Mouse (Mus musculus): Measurements from ENCODE around the gene Abcb4. TPM values are rescaled to one million over a fixed set of nuclear protein-coding genes. Genes with fewer than 3 reads are reported as not detected.

Abcb4 gene
- polyA plus RNA-seq, 1 experiment from 2014 or later, result 28.7 TPM

- H3K4me2 ChIP-seq, result no peak overlapping the region
- WGBS (ENCODE audit: insufficient replicate concordance), result 62% methylated on average over 2 of the region's 2 CpGs
- ATAC-seq (ENCODE audit: insufficient read depth), result no peak
These were observed 16.4 kb upstream of the Abcb4 start for GRCm38 (mm10) chr5:8877086-8877485.

GRCm38 (mm10) chr5:8877800-8878199 is 15.7 kb upstream of the Abcb4 start:
- Histone ChIP-seq H3K9me3 (replicated peaks) (no peaks in the 10 kb centered on the region), H3K36me3 (replicated peaks) (no peaks in the 10 kb centered on the region), H3K4me1 (replicated peaks) (0 out of 2 replicates have a peak, but pooled peaks cover 3% of the 10 kb centered on the region), H3K9ac (no peak overlapping the region), H3K27me3 (no peaks in the 10 kb centered on the region), H3K4me3 (replicated peaks) (no peak overlapping the region), H3K4me2 (no peak overlapping the region), H3K27ac (replicated peaks) (no peak overlapping the region)
- ATAC-seq (ENCODE audit: insufficient read depth), result no peak
- WGBS (ENCODE audit: insufficient replicate concordance), result 34% methylated on average over 5 of the region's 5 CpGs

More at GRCm38 (mm10) chr5:8877086-8877485, 16.4 kb upstream of the Abcb4 start:
- no peaks in the 10 kb centered on the region for H3K36me3 ChIP-seq (replicated peaks)
- H3K4me3 ChIP-seq (replicated peaks), result no peak overlapping the region
- H3K27ac ChIP-seq (replicated peaks), result no peak overlapping the region
- no peaks in the 10 kb centered on the region for H3K9me3 ChIP-seq (replicated peaks)
- no peak overlapping the region for H3K9ac ChIP-seq
- no peaks in the 10 kb centered on the region for H3K27me3 ChIP-seq
- H3K4me1 ChIP-seq (replicated peaks), result 0 out of 2 replicates have a peak, but pooled peaks cover 4% of the 10 kb centered on the region

DNA sequence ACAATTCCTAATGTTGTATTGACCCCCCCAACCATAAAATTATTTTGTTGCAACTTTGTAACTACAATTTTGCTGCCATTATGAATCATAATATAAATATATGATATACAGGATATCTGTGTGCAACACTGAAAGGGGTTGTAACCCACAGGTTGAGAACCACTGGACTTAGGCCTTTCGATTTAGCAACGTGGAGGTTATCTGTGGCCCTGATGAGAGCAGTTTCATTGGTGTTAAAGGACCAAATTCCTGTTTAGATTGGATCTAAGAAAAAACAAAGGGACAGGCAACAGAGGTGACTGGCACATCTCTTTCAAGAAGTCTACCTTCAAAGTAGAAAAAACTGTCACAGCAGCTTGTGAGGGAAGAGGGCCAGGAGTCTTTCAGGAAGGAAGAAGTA is 7.7 kb upstream of the Abcb4 start:
- 67% methylated on average over 2 of the region's 2 CpGs for WGBS (ENCODE audit: insufficient replicate concordance)
- H3K9me3 ChIP-seq (replicated peaks), result no peaks in the 10 kb centered on the region
- ATAC-seq (ENCODE audit: insufficient read depth), result no peak

GRCm38 (mm10) chr5:8894104-8894425 is 548 bp downstream of the Abcb4 start:
- H3K27me3 ChIP-seq, result no peaks in the 10 kb centered on the region
- H3K9ac ChIP-seq, result peak overlapping the region; percentile 90
- H3K36me3 ChIP-seq (replicated peaks), result peaks cover 18% of the 10 kb centered on the region
- ATAC-seq (ENCODE audit: insufficient read depth), result no peak
- H3K27ac ChIP-seq (replicated peaks), result peak overlapping the region; percentile 93
- H3K4me3 ChIP-seq (replicated peaks), result peak overlapping the region; percentile 80
- H3K9me3 ChIP-seq (replicated peaks), result no peaks in the 10 kb centered on the region
- peaks cover 42% of the 10 kb centered on the region for H3K4me1 ChIP-seq (replicated peaks)
- under 1% methylated on average over 15 of the region's 15 CpGs for WGBS (ENCODE audit: insufficient replicate concordance)
- peak overlapping the region; percentile 84 for H3K4me2 ChIP-seq

More for the DNA sequence above, 7.7 kb upstream of the Abcb4 start:
- H3K27me3 ChIP-seq, result no peaks in the 10 kb centered on the region
- no peak overlapping the region for H3K9ac ChIP-seq
- H3K4me1 ChIP-seq (replicated peaks), result no peaks in the 10 kb centered on the region
- H3K27ac ChIP-seq (replicated peaks), result no peak overlapping the region
- H3K4me2 ChIP-seq, result no peak overlapping the region
- H3K36me3 ChIP-seq (replicated peaks), result no peaks in the 10 kb centered on the region
- no peak overlapping the region for H3K4me3 ChIP-seq (replicated peaks)

DNA sequence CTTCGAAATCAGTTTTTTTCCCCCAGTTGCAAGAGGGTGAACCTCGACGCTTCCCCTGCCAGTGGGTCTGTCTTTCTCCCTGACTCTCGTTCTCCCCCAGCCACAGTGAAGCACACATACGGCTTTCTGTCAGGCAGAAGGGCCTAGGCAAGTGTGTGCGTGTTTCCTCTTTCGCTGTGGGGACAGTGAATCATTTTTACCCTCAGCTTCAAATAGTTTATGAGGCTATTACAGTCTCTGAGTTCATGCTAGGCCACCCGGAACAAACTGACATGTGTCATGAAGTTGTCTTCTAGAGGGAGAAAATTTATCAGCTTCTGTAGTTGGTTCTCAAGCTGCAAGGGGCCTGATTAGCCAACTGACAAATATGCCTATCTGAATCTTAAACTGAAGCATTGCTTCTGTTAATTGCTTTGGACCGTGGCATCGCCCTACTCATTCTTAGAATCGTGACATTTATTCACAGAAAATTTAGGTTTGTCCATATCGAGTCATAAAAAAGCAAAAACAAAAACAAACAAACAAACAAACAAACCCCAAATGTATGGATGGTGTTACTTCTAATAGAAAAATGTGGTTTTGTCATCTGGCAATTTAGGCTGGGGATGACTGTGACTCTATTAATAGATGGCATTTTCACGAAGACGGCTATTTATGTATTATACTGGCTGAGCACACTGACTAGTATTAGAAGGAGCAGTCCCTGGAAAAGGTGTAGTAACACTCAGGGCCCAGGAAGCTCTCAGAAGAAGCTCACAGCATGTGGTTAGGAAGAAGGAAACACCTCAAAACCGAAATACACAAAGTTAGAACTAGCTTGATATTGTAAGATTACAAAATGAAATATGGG is 1.3 kb downstream of the Abcb4 start:
- peak; percentile 67 for ATAC-seq (ENCODE audit: insufficient read depth)
- Histone ChIP-seq H3K9ac (peak overlapping the region; percentile 90), H3K27ac (replicated peaks) (peak overlapping the region; percentile 93), H3K4me3 (replicated peaks) (peak overlapping the region; percentile 80), H3K9me3 (replicated peaks) (no peaks in the 10 kb centered on the region), H3K27me3 (no peaks in the 10 kb centered on the region), H3K4me1 (replicated peaks) (peaks cover 42% of the 10 kb centered on the region), H3K36me3 (replicated peaks) (peaks cover 23% of the 10 kb centered on the region), H3K4me2 (peak overlapping the region; percentile 84)
- 18% methylated on average over 15 of the region's 15 CpGs for WGBS (ENCODE audit: insufficient replicate concordance)

DNA sequence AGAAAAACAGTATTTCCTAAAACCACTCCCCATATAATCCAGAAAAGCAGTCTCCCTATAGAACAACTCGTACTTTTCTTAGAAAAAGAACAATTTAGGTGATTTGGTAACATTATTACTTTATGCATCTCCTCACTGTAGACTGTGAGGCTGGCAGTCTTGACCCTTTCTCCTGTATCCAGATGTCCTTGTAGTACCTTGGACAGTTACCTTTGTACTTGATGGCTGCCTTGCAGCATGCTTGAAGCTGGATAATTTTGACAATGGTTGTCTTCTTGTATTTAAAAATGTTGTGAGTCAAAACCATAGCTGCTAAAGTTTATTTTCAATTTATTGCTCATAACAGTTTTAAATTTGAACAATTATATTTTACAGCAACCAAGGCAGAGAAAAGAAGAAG is 2.7 kb downstream of the Abcb4 start:
- ATAC-seq (ENCODE audit: insufficient read depth), result no peak
- Histone ChIP-seq H3K9ac (no peak overlapping the region), H3K27ac (replicated peaks) (no peak overlapping the region; the same call in 1 of the 2 replicates), H3K4me3 (replicated peaks) (peak overlapping the region; percentile 80), H3K4me2 (peak overlapping the region; percentile 84), H3K9me3 (replicated peaks) (no peaks in the 10 kb centered on the region), H3K4me1 (replicated peaks) (peaks cover 42% of the 10 kb centered on the region), H3K36me3 (replicated peaks) (peaks cover 36% of the 10 kb centered on the region), H3K27me3 (no peaks in the 10 kb centered on the region)
- WGBS (ENCODE audit: insufficient replicate concordance), result 71% methylated on average over 1 of the region's 1 CpGs

DNA sequence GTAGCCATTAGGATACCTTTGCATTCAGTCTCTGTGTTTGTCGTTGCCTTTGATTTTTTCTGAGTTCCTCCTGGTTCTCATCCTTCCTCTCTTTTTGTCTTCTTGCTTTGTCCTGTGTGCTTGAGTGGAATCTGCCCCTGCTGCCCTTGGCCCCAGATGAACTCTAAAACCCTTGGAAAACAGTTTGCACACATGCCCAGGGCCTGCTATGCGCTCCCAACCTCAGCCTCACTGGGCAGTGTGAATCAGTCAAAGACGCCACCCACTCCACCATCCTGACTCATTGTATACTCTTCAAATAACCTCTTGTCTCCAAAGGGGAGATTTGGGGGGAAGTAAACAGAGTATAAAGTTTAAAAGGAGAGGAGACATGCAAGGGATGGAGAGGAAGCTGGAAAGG is 4.7 kb downstream of the Abcb4 start:
- Histone ChIP-seq H3K36me3 (replicated peaks) (peaks cover 48% of the 10 kb centered on the region), H3K27me3 (no peaks in the 10 kb centered on the region), H3K4me1 (replicated peaks) (peaks cover 24% of the 10 kb centered on the region), H3K4me3 (replicated peaks) (no peak overlapping the region), H3K4me2 (no peak overlapping the region), H3K9ac (no peak overlapping the region), H3K27ac (replicated peaks) (0 out of 2 replicates have a peak overlapping the region, but pooled peaks have one; percentile 10), H3K9me3 (replicated peaks) (no peaks in the 10 kb centered on the region)
- 80% methylated on average over 3 of the region's 3 CpGs for WGBS (ENCODE audit: insufficient replicate concordance)
- no peak for ATAC-seq (ENCODE audit: insufficient read depth)

DNA sequence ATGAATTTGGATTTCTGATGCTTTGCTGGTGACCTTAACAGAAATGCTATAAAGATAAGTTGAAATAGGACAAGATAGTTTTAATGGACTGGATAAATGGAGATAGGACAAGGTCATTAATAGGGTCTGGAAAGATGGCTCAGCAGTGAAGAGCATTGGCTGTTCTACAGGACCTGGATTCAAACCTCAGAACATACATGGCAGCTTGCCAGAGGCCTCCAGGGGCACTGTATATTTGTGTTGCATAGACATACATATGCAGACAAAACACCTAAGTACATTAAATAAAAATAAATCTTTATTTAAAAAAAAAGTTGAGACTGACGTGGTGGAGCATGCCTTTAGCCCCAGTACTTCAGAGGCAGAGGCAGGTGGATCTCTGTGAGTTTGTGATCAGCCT is 7.5 kb downstream of the Abcb4 start:
- no peak for ATAC-seq (ENCODE audit: insufficient read depth)
- H3K27ac ChIP-seq (replicated peaks), result no peak overlapping the region
- 69% methylated on average over 1 of the region's 1 CpGs for WGBS (ENCODE audit: insufficient replicate concordance)
- peaks cover 16% of the 10 kb centered on the region for H3K4me1 ChIP-seq (replicated peaks)
- no peak overlapping the region for H3K4me3 ChIP-seq (replicated peaks)
- no peaks in the 10 kb centered on the region for H3K27me3 ChIP-seq
- H3K9ac ChIP-seq, result no peak overlapping the region
- peaks cover 71% of the 10 kb centered on the region for H3K36me3 ChIP-seq (replicated peaks)
- no peak overlapping the region for H3K4me2 ChIP-seq
- H3K9me3 ChIP-seq (replicated peaks), result no peaks in the 10 kb centered on the region

- 79% methylated on average over 6 of the region's 6 CpGs for WGBS (ENCODE audit: insufficient replicate concordance)
- H3K9me3 ChIP-seq (replicated peaks), result no peaks in the 10 kb centered on the region
- peaks cover 9% of the 10 kb centered on the region; the same call in 1 of the 2 replicates for H3K4me1 ChIP-seq (replicated peaks)
- no peaks in the 10 kb centered on the region for H3K27me3 ChIP-seq
- ATAC-seq (ENCODE audit: insufficient read depth), result no peak
- no peak overlapping the region for H3K4me2 ChIP-seq
- H3K36me3 ChIP-seq (replicated peaks), result peaks cover 78% of the 10 kb centered on the region
- H3K27ac ChIP-seq (replicated peaks), result no peak overlapping the region
- H3K9ac ChIP-seq, result no peak overlapping the region
- no peak overlapping the region for H3K4me3 ChIP-seq (replicated peaks)
These were observed 8.8 kb downstream of the Abcb4 start for GRCm38 (mm10) chr5:8902141-8902817.

DNA sequence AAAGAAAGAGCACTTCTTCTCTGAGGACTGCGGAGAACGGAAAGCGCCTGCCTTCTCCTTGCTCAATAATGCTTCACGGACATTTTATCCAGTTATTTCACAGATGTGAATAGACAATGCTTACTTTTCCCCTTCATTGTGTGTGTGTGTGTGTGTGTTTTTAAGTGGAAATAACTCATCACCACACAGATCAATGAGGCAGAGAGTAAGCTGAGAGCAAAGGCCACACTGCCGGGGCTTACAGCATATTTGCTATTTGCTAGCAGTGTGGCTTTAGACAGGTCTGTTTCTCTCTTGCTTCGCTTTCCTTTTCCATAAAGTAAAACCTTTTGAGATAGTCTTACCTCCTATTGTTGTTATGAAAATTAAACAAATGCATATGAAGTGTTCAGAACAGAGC is 11.0 kb downstream of the Abcb4 start:
- peaks cover 82% of the 10 kb centered on the region for H3K36me3 ChIP-seq (replicated peaks)
- 0 out of 2 replicates have a peak, but pooled peaks cover 3% of the 10 kb centered on the region for H3K4me1 ChIP-seq (replicated peaks)
- no peak overlapping the region for H3K9ac ChIP-seq
- peak; percentile 60; the same call in 1 of the 2 replicates for ATAC-seq (ENCODE audit: insufficient read depth)
- H3K27ac ChIP-seq (replicated peaks), result 0 out of 2 replicates have a peak overlapping the region, but pooled peaks have one; percentile 33
- H3K27me3 ChIP-seq, result no peaks in the 10 kb centered on the region
- no peak overlapping the region for H3K4me3 ChIP-seq (replicated peaks)
- 81% methylated on average over 6 of the region's 6 CpGs for WGBS (ENCODE audit: insufficient replicate concordance)
- no peak overlapping the region for H3K4me2 ChIP-seq
- H3K9me3 ChIP-seq (replicated peaks), result no peaks in the 10 kb centered on the region

DNA sequence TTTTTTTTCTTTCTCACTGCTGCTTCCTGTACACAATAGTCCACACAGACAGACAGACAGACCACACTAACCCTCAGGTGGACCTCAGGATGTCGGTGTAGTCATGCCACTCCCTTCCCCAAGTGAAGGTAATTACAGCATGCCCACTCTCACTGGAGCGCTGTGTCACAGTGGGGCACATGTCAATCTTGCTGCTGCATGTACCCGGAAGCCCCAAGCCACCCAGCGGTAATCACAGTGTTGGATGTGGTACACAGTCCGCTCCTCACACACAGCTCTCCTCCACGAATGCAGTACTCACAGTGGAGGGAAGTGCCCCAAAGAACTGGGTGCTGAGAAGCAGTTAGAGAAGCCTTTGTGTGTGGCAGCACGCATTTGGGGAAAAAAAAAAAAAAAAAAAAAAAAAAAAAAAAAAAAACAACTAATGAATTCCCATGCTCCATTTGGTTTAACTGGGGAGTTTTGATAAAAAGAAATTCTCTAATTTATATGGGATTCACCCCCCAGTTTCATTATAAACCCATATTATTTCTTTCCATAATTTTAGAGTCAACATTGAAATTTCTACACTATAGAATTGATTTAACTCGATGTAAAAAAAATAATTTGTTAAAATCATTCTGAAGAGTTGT is 18.2 kb downstream of the Abcb4 start:
- WGBS (ENCODE audit: insufficient replicate concordance), result 60% methylated on average over 8 of the region's 8 CpGs
- Histone ChIP-seq H3K27ac (replicated peaks) (no peak overlapping the region), H3K4me3 (replicated peaks) (no peak overlapping the region), H3K4me1 (replicated peaks) (no peaks in the 10 kb centered on the region), H3K36me3 (replicated peaks) (peaks cover 78% of the 10 kb centered on the region), H3K9me3 (replicated peaks) (no peaks in the 10 kb centered on the region), H3K27me3 (no peaks in the 10 kb centered on the region), H3K9ac (no peak overlapping the region), H3K4me2 (no peak overlapping the region)
- ATAC-seq (ENCODE audit: insufficient read depth), result no peak

Data from liver, embryonic 15.5 days (tissue).